Mouse (Mus musculus) retina, postnatal 7 days (tissue): Measurements from ENCODE around the gene Stk24.
A peak's percentile ranks its signal among the peaks of the same experiment; 100 is the strongest.

Experiments used
- DNase-seq: peaks from one replicate; pipeline ENCODE4 v3.0.0-alpha.2; 2012; ENCODE audit warnings: low read depth, low spot score

The Stk24 gene

GRCm38 (mm10) chr14:121263912-121264311, 115.9 kb downstream of the Stk24 start:
- no peak for DNase-seq

GRCm38 (mm10) chr14:121262606-121263005, 117.2 kb downstream of the Stk24 start:
- DNase-seq = no peak

DNA sequence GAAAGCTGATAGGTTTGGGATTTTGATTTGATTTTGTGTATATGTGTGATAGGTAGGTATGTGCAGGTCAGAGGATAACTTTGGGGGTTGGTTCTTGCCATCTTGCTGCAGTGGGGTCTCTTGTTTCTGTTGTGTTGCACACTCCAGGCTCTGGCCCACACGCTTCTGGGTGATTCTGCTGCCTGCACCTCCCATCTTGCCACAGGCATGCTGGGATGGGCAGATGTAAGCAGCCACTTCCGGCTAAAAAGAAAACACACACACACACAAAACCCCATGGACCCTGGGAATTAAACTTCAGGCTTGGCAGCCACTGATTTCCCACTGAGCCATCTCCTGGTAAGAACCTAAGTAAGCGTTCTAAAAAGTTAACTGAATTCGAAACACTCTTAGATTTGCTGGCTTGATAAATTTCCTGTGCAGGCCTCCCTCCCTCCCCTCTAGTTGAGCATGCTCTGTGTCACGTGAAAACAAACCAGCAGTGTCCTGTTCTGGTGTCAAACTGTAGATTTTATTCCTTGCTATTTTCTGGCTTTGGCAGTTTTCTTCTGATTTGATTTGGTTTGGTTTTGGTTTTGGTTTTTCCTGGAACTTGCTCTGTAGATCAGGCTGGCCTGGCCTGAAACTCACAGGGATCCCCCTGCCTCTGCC, 118.5 kb downstream of the Stk24 start:
- DNase-seq = no peak

GRCm38 (mm10) chr14:121259789-121260188, 120.0 kb downstream of the Stk24 start:
- DNase-seq = peak; percentile 23

DNA sequence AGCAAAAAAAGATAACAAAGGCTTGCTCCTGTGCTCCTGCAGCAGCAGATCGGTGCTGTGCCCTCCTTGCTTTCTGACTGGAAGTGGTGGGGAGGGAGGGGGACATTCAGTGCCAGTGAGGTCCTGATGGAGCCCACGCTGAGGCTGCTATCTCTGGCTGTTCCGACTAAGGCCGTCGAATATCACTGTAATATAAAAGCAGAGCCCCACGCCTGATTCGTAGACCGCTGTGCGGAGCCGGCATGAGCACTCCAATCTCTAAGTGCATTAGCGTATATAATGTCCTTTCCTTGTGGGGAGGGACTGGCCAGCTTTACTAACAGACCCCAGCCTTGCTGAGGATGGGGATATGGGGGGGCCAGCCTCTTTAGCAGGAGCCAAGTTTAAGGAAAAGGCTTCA, 120.5 kb downstream of the Stk24 start:
- DNase-seq = no peak

DNA sequence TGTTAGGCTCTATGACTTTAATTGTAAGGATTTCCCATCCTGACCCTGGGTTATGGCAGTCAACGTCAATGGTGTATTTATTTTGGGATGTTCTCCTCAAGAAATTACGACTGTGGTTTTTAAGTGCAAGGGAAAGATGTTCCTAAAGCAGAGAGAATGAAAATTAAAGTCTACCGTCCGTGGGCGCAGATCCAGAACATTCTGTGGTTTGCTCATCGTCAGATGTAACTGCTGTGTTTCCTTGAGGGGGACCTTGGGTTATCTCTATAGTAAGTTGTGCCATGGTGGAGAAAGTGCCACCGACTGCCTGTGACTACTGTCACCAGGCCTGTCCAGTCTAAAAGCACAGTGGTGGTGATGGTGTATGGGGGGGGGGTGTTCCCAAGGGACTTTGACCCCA, 122.9 kb downstream of the Stk24 start:
- DNase-seq = no peak

DNA sequence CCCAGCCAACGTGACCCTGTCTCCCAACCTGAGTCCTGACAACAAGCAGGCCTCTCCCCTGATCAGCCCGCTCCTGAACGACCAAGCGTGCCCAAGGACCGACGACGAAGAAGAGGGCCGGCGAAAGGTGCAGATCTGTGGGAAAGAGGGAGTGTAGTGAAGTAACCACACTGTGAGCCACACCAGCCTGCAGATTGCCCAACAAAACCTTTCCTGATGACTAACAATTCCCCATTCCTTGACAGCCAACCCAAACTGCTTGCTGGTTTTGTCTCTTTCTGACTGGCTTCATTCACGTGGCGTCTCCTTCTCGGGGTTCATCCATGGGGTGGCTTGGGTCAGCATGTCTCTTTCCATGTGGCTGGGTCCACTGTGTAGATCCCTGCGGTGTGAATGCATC, 124.3 kb downstream of the Stk24 start:
- DNase-seq = no peak

DNA sequence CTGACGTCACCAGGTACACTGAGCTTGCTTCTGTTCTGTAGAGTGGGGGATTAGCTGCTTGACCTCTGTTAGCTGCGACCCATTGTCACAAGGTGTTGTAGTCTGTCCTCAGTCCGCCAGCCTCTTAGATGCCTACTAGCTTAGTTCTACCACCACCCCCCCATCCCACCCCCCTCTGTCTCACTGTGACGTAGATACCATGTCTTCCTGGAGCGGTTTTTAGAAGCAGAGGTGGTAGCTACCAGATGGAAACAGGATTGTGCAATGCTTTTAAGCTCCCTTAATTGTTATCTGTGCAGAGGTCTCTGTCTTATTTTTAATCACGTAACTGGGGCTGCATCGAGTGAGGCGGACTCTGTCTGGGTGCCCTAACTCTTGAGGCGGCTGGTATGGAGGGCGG, 124.9 kb downstream of the Stk24 start:
- DNase-seq = no peak

- DNase-seq = no peak
Measured at GRCm38 (mm10) chr14:121252542-121252941, 127.3 kb downstream of the Stk24 start.

GRCm38 (mm10) chr14:121251708-121252107, 128.1 kb downstream of the Stk24 start:
- DNase-seq = no peak

- DNase-seq = no peak
Measured at GRCm38 (mm10) chr14:121251099-121251498, 128.7 kb downstream of the Stk24 start.

DNA sequence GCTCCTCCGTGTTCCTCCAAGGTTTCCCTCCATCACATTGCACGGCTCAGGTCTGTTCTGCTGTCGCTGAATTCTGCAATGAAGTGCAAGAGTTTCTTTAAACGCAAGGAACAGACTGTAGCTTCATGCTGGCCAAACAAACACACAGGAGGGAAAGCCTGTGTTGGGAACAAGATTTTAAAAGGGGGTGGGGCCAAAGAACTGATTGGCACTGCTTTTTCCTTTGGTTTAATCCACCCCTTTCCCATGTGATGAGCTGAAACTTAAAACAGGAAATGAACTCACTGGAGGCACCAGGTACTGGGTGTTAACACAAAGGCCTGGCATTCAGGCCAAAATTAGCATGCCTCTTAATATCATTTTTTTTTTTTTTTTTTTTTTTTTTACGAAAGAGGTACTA, 131.5 kb downstream of the Stk24 start:
- DNase-seq = no peak

- no peak for DNase-seq
Measured at GRCm38 (mm10) chr14:121247287-121247686, 132.5 kb downstream of the Stk24 start.

DNA sequence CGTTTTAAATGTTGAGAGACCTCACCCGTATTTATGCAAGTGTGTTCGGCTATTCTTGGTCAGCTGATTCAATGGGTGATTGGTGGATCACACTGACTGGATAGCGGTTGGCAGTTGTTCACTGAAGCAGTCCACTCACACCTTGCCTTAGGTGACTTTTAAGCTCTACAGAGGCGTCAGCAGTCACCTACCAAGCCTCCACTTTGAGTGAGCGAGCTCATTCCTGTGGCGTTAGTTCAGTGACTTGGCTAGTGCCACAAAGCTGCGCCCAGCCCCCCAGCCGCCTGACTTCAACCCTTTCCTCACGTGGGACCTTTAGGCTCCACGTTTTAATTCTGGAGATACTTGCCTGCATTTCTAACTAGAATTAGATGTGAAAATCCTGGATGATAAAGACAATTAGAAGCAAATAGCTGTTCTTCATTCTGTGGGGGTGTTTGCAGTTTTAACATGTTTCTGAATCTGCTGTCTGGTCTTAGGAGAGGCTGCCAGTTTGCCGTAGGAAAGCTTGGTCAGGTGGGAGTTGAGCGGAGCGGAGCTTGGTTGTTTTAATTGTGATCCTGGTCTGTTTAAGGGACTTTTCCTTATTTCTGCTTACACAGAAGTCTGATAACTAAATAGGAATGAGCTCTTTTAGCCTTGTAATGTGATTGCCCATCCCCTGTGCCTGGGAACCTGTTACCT, 133.6 kb downstream of the Stk24 start:
- DNase-seq = no peak

DNA sequence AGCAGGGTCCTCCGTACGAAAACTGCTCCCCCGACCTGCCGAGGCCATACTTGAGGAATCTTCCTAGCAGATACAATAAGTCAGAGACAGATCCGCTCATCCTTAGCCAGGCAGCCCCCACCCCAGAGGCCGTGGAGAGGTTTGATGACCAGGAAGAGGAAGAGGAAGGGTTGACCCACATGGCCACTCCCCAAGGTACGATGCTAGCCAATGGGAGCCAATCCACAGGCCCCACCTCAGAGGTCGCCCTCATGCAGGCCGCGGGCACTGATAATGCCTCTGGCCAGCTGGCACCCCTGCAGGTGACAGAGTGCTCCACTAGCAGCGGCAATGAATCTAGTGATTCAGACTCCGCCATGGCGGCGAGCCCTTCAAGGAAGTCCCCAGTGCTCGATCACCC, 135.7 kb downstream of the Stk24 start:
- DNase-seq = no peak

DNA sequence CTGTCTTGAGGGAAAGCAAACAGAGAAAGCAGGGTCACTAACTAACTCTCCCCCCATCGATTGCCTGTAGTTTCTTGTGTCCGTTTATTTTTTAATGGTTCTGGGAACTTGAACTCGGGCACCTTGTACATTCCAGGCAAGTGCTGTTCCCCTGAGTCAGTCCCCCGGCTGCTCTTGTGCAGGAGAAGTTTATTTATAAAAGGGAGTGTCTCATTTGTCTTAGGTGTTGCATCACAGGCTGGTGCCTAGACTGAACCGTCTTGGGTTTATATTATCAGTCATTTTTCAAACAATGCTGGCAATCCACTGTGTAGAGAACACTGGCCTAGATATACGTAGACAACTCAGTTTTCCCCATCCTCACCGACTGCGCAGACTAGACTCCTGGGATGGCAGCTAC, 140.4 kb downstream of the Stk24 start:
- no peak for DNase-seq

GRCm38 (mm10) chr14:121238727-121239126, 141.1 kb downstream of the Stk24 start:
- DNase-seq = no peak

DNA sequence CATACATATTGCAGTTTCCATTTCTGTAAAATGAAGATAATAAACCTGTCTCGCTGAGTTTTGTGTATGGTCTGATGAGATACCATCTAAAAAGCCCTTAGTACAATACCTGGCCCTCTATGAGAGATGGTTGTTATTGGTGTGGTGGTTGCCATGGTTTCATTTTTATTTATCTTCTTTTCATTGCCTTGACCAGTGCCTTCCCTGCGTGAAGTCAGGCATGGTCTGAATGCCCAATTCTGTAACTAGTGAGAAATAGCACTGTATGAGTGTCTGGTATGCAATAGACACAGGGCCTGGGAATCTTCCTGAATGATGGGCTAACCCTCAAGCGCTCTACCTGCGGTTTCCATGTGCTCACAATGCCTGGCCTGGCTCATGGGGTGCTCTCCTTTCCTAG, 143.1 kb downstream of the Stk24 start:
- DNase-seq = no peak
